25 mouse cellular contexts compared by ENCODE assay signal in genomic region chr17:29098291-29098690, GRCm38 (mm10). TPM values are rescaled to one million over a fixed set of nuclear protein-coding genes. Genes with fewer than 3 reads are reported as not detected.
A peak's percentile ranks its signal among the peaks of the same experiment; 100 is the strongest.
DNase-seq lines count a peak whose midpoint lies in the region; ATAC-seq and TF ChIP-seq lines count a peak whose summit lies in the region.
"Had no signal": no experiment of that assay in that cellular context is flagged by ENCODE, and none has a peak within 500 bp of the region (broad histone marks: within the 10 kb centered on the region; RNA-seq: fewer than 3 reads in every experiment).

No protein-coding gene starts in this region.

- no peak for TF ChIP-seq POLR2A in lung, adult 2 months (IDR thresholded peaks at IDR 0.05; ENCODE audit: borderline replicate concordance, extremely low read depth, low read depth, low read length)

- no peaks in the 10 kb centered on the region for H3K27me3 ChIP-seq in lung, postnatal 0 days (replicated peaks; ENCODE audit: insufficient read depth, low read length)
- H3K27me3 ChIP-seq in G1E (ENCODE audit: insufficient read depth, low read length), result no peaks in the 10 kb centered on the region
- H3K27me3 ChIP-seq: neural tube, embryonic 15.5 days had no signal

- H3K36me3 ChIP-seq in lung, postnatal 0 days (ENCODE audit: insufficient read depth, low read length), result 0 out of 2 replicates have a peak, but pooled peaks cover 6% of the 10 kb centered on the region
- peaks cover 70% of the 10 kb centered on the region for H3K36me3 ChIP-seq in G1E (replicated peaks)
- H3K36me3 ChIP-seq: embryonic facial prominence, embryonic 12.5 days; limb, embryonic 13.5 days had no signal

- H3K27ac ChIP-seq in lung, postnatal 0 days (ENCODE audit: low read length), result no peak overlapping the region
- H3K27ac ChIP-seq: embryonic facial prominence, embryonic 12.5 days; forebrain, embryonic 10.5 days; limb, embryonic 13.5 days; neural tube, embryonic 15.5 days had no signal

- no peak overlapping the region for H3K4me2 ChIP-seq in lung, postnatal 0 days (replicated peaks; ENCODE audit: low read depth, low read length)
- H3K4me2 ChIP-seq: embryonic facial prominence, embryonic 12.5 days; limb, embryonic 13.5 days; liver, embryonic 11.5 days; neural tube, embryonic 15.5 days had no signal

- no peak for TF ChIP-seq EP300 in lung, postnatal 0 days (IDR thresholded peaks at IDR 0.05)

- no peak for TF ChIP-seq CTCF in lung, adult 2 months (IDR thresholded peaks at IDR 0.05; ENCODE audit: insufficient read depth, low read length)
- no peak for TF ChIP-seq CTCF in lung, postnatal 0 days (IDR thresholded peaks at IDR 0.05)
- no peak for TF ChIP-seq CTCF in G1E (IDR thresholded peaks at IDR 0.05; ENCODE audit: low read depth, low read length)

- no peaks in the 10 kb centered on the region for H3K9me3 ChIP-seq in lung, postnatal 0 days (ENCODE audit: low read length)
- no peaks in the 10 kb centered on the region for H3K9me3 ChIP-seq in G1E (replicated peaks)
- H3K9me3 ChIP-seq: embryonic facial prominence, embryonic 12.5 days; neural tube, embryonic 15.5 days had no signal

- WGBS in lung, adult 2 months, result 96% methylated on average over 24 of the region's 24 CpGs
- 92% methylated on average over 24 of the region's 24 CpGs for WGBS in lung, postnatal 0 days

- no peak overlapping the region for H3K9ac ChIP-seq in lung, postnatal 0 days (replicated peaks; ENCODE audit: low read depth)
- H3K9ac ChIP-seq: embryonic facial prominence, embryonic 12.5 days; limb, embryonic 13.5 days; neural tube, embryonic 15.5 days had no signal

- H3K4me3 ChIP-seq in lung, adult 2 months (replicated peaks; ENCODE audit: extremely low read depth, low read depth, low read length), result no peak overlapping the region
- H3K4me3 ChIP-seq in lung, postnatal 0 days (ENCODE audit: low read depth, low read length), result no peak overlapping the region
- peak overlapping the region; percentile 42; the same call in 1 of the 2 replicates for H3K4me3 ChIP-seq in G1E (ENCODE audit: low read depth, low read length)
- H3K4me3 ChIP-seq: embryonic facial prominence, embryonic 12.5 days; forebrain, embryonic 10.5 days; limb, embryonic 13.5 days; neural tube, embryonic 15.5 days had no signal

- H3K4me1 ChIP-seq in lung, adult 2 months (ENCODE audit: control insufficient read depth, insufficient read depth, low read length), result peaks cover 6% of the 10 kb centered on the region; the same call in 1 of the 2 replicates
- H3K4me1 ChIP-seq in lung, postnatal 0 days (ENCODE audit: insufficient read depth, low read depth, low read length), result peaks cover 2% of the 10 kb centered on the region; the same call in 1 of the 2 replicates
- peaks cover 60% of the 10 kb centered on the region for H3K4me1 ChIP-seq in G1E (ENCODE audit: insufficient read depth, low read depth, low read length)

- DNase-seq in lung, adult 2 months, result peak; percentile 1
- DNase-seq in lung, postnatal 0 days (ENCODE audit: low spot score), result no peak
- peak; percentile 19 for DNase-seq in thymus, postnatal 4 days
- DNase-seq in thymus, postnatal 0 days (ENCODE audit: low spot score), result no peak
- no peak for DNase-seq in G1E (ENCODE audit: low spot score)
- peak; percentile 42 for DNase-seq in testis, postnatal 10 days (ENCODE audit: low spot score)
- DNase-seq in ovary, postnatal 10 days (ENCODE audit: low spot score), result no peak
- DNase-seq: adrenal gland, postnatal 25 days; cerebellum, adult 11-12 months; cerebellum, adult 9-11 months; embryo, embryonic 11 days; heart, postnatal 14 days; kidney, adult 2 months; kidney, postnatal 4 days; lung, postnatal 4 days; midbrain, embryonic 14.5 days; right cerebral cortex, adult 18-20 months had no signal

- ATAC-seq in lung, postnatal 0 days, result no peak
- ATAC-seq in G1E (ENCODE audit: extremely low read depth, insufficient number of reproducible peaks, low FRiP score, poor library complexity, severe bottlenecking), result no peak
- ATAC-seq: forebrain, embryonic 16.5 days; hindbrain, embryonic 16.5 days had no signal

RNA-seq across cellular contexts. Expression of gene Cdkn1a, which starts 7.5 kb away (rescaled TPM):
- 70.3 and 91.5 TPM in 2 replicates for polyA plus RNA-seq in lung, adult 2 months (2012; rRNA removed)
- polyA plus RNA-seq in lung, postnatal 0 days (2015; fragmentation: Nextera tagmentation; extraction: Ambion mirVana), result 106 and 177 TPM in 2 replicates
- 39.3 and 39.7 TPM in 2 replicates for polyA plus RNA-seq in thymus, postnatal 0 days (2015; fragmentation: Nextera tagmentation; extraction: Ambion mirVana)
- 224 and 234 TPM in 2 replicates for total RNA-seq in G1E (2014; fragmentation: Nextera tagmentation)
- total RNA-seq in G1E (2017), result 18.9 and 21.4 TPM in 2 replicates
- polyA plus RNA-seq in G1E (2012), result 123 and 145 TPM in 2 replicates

RNA-seq across cellular contexts. Expression of gene Rab44, which starts 15.7 kb away (rescaled TPM):
- 13.0 and 15.7 TPM in 2 replicates for polyA plus RNA-seq in lung, adult 2 months (2012; rRNA removed)
- polyA plus RNA-seq in lung, postnatal 0 days (2015; fragmentation: Nextera tagmentation; extraction: Ambion mirVana), result 1.0 and 1.2 TPM in 2 replicates
- 4.9 and 5.4 TPM in 2 replicates for polyA plus RNA-seq in thymus, postnatal 0 days (2015; fragmentation: Nextera tagmentation; extraction: Ambion mirVana)
- total RNA-seq in G1E (2014; fragmentation: Nextera tagmentation) (20.5 and 23.0 TPM in 2 replicates), G1E (2017) (67.8 and 72.8 TPM in 2 replicates)
- polyA plus RNA-seq in G1E (2012), result 11.6 and 13.3 TPM in 2 replicates
- polyA plus RNA-seq: forebrain, embryonic 16.5 days; hindbrain, embryonic 11.5 days had no signal

Comparison
In these comparisons a context has a peak if more than half of its experiments do, and no peak if none do; other contexts are left out.
1. DNase-seq: peak in lung, adult 2 months (single experiment), thymus, postnatal 4 days (single experiment) and testis, postnatal 10 days (single experiment); none in lung, postnatal 0 days (single experiment), thymus, postnatal 0 days (single experiment), G1E (single experiment) and ovary, postnatal 10 days (single experiment).